Mouse (Mus musculus) layer of hippocampus, adult 11-12 months (tissue): ENCODE results near the gene Cldn34b2.
A peak's percentile ranks its signal among the peaks of the same experiment; 100 is the strongest.
"Not testable (repeated sequence)": the region's sequence is repeated elsewhere in the genome, so short reads cannot be mapped to it uniquely, and the experiment has no call there.

Source experiments
- DNase-seq: peaks from one replicate; pipeline ENCODE4 v3.0.0; 2022; ENCODE audit warnings: low spot score

Gene Cldn34b2

GRCm38 (mm10) chrX:155128312-155128711 is at the start of gene Cldn34b2:
TSS of gene Cldn34b2 (minus strand) at chrX:155128412.
- DNase-seq = not testable (repeated sequence)

GRCm38 (mm10) chrX:155177640-155178039 is 49.4 kb upstream of the Cldn34b2 start:
- no peak for DNase-seq

- DNase-seq = peak; percentile 10
These were observed 49.0 kb upstream of the Cldn34b2 start for GRCm38 (mm10) chrX:155177230-155177629.

GRCm38 (mm10) chrX:155175568-155175967 is 47.4 kb upstream of the Cldn34b2 start:
- no peak for DNase-seq

- DNase-seq = peak; percentile 10
These were observed 44.1 kb upstream of the Cldn34b2 start for GRCm38 (mm10) chrX:155172310-155172709.

- no peak for DNase-seq
These were observed 43.5 kb upstream of the Cldn34b2 start for GRCm38 (mm10) chrX:155171754-155172153.

GRCm38 (mm10) chrX:155169886-155170285 is 41.7 kb upstream of the Cldn34b2 start:
- DNase-seq = no peak

- no peak for DNase-seq
These were observed 39.5 kb upstream of the Cldn34b2 start for GRCm38 (mm10) chrX:155167667-155168066.

- no peak for DNase-seq
These were observed 38.1 kb upstream of the Cldn34b2 start for GRCm38 (mm10) chrX:155166313-155166712.

GRCm38 (mm10) chrX:155163553-155163952 is 35.3 kb upstream of the Cldn34b2 start:
- DNase-seq = no peak

- no peak for DNase-seq
These were observed 23.7 kb upstream of the Cldn34b2 start for GRCm38 (mm10) chrX:155151868-155152267.

- peak; percentile 66 for DNase-seq
These were observed 16.5 kb upstream of the Cldn34b2 start for GRCm38 (mm10) chrX:155144718-155145117.

GRCm38 (mm10) chrX:155098024-155098423 is 30.2 kb downstream of the Cldn34b2 start:
- peak; percentile 19 for DNase-seq

- not testable (repeated sequence) for DNase-seq
These were observed 34.6 kb downstream of the Cldn34b2 start, which contains the start of gene Magea2 for GRCm38 (mm10) chrX:155093566-155093965. TSS of gene Magea2 (minus strand) at chrX:155093666.

- DNase-seq = not testable (repeated sequence)
These were observed 38.5 kb downstream of the Cldn34b2 start, which contains the start of gene Magea1 for GRCm38 (mm10) chrX:155089693-155090092. TSS of gene Magea1 (minus strand) at chrX:155089793.
